ENCODE assay signal across 25 mouse cellular contexts in the genomic region with DNA sequence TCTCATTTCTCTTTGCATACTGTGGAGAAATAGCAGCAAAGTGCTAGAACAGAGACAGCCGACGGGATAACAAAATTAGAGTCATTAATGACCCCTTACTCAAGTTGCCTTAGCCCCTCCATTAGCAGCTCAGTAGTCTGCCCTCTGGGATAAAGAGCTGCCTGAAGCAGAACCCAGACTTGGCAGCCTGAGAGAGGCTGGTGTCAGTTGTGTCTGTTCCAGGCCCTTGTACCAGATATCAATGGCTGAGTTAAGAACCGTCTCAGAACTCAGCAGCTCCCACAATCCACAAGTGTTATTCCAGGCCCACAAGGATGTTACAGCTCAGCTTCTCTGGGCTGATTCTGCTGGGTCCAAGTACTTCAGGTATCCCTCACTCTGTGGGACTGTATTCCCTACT.
DNase-seq lines count a peak whose midpoint lies in the region.
"Had no signal": no experiment of that assay in that cellular context is flagged by ENCODE, and none has a peak within 500 bp of the region (broad histone marks: within the 10 kb centered on the region; RNA-seq: fewer than 3 reads in every experiment).

No protein-coding gene starts in this region.

- no peak overlapping the region for H3K27ac ChIP-seq in heart, embryonic 10.5 days
- H3K27ac ChIP-seq: embryonic facial prominence, embryonic 10.5 days; embryonic facial prominence, embryonic 13.5 days; forebrain, embryonic 12.5 days; forebrain, embryonic 15.5 days; heart, embryonic 13.5 days; hindbrain, embryonic 12.5 days; hindbrain, embryonic 15.5 days had no signal

- H3K27me3 ChIP-seq in heart, embryonic 10.5 days (ENCODE audit: insufficient read depth, poor library complexity, severe bottlenecking) = no peaks in the 10 kb centered on the region; the same call in 1 of the 2 replicates
- H3K27me3 ChIP-seq: embryonic facial prominence, embryonic 13.5 days; Patski had no signal

- no peak overlapping the region for H3K4me3 ChIP-seq in heart, embryonic 10.5 days
- H3K4me3 ChIP-seq: embryonic facial prominence, embryonic 10.5 days; embryonic facial prominence, embryonic 13.5 days; erythroblast, embryonic 14.5 days; forebrain, embryonic 12.5 days; forebrain, embryonic 15.5 days; heart, embryonic 13.5 days; hindbrain, embryonic 12.5 days; hindbrain, embryonic 15.5 days had no signal

- no peaks in the 10 kb centered on the region for H3K4me1 ChIP-seq in heart, embryonic 10.5 days
- H3K4me1 ChIP-seq: embryonic facial prominence, embryonic 10.5 days; heart, embryonic 13.5 days had no signal

- WGBS in heart, embryonic 10.5 days = 49% methylated on average over 3 of the region's 3 CpGs

- peak; percentile 24 for DNase-seq in adrenal gland, postnatal 14 days
- no peak for DNase-seq in adrenal gland, postnatal 36 days
- DNase-seq in heart, adult 18-20 months = peak; percentile 18 to 31
- no peak for DNase-seq in heart, adult 11 months
- peak; percentile 19 for DNase-seq in heart, postnatal 4 days
- no peak for DNase-seq in heart, embryonic 10.5 days (ENCODE audit: low spot score)
- DNase-seq in lung, postnatal 36 days = peak; percentile 22
- no peak for DNase-seq in lung, postnatal 10 days
- DNase-seq: adrenal gland, postnatal 25 days; B cell, adult 2 months; cerebellum, adult 11 months; cerebellum, adult 2 months; cerebellum, postnatal 25 days; embryo, embryonic 11 days; gastrocnemius, postnatal 25 days had no signal

- H3K36me3 ChIP-seq in heart, embryonic 10.5 days = no peaks in the 10 kb centered on the region
- H3K36me3 ChIP-seq: embryonic facial prominence, embryonic 10.5 days; embryonic facial prominence, embryonic 13.5 days; forebrain, embryonic 12.5 days; forebrain, embryonic 15.5 days; G1E; heart, embryonic 13.5 days; hindbrain, embryonic 12.5 days; hindbrain, embryonic 15.5 days had no signal

- H3K9me3 ChIP-seq in heart, embryonic 10.5 days = no peaks in the 10 kb centered on the region
- H3K9me3 ChIP-seq: embryonic facial prominence, embryonic 10.5 days; embryonic facial prominence, embryonic 13.5 days; forebrain, embryonic 12.5 days; forebrain, embryonic 15.5 days; G1E; heart, embryonic 13.5 days; hindbrain, embryonic 12.5 days; hindbrain, embryonic 15.5 days had no signal

Comparison
In these comparisons a context has a peak if more than half of its experiments do, and no peak if none do; other contexts are left out.
1. DNase-seq: peak in adrenal gland, postnatal 14 days (single experiment), heart, adult 18-20 months (2 of 2), heart, postnatal 4 days (single experiment) and lung, postnatal 36 days (single experiment); none in adrenal gland, postnatal 36 days (0 of 2), heart, adult 11 months (single experiment), heart, embryonic 10.5 days (single experiment) and lung, postnatal 10 days (single experiment).